Mouse (Mus musculus) erythroblast, adult 5-6 weeks (primary cell): Measurements from ENCODE around the gene AW551984. TPM values are rescaled to one million over a fixed set of nuclear protein-coding genes. Genes with fewer than 3 reads are reported as not detected.

ENCODE experiments used
- ATAC-seq: replicated peaks from 2 replicates; pipeline ENCODE4 v1.8.0; 2016; ENCODE audit warnings: moderate number of reproducible peaks, mild to moderate bottlenecking, moderate TSS enrichment, inconsistent platforms; ENCODE audit not compliant: poor library complexity, low FRiP score, severe bottlenecking
- total RNA-seq, 2 experiments: library from RNA; stranded (forward) in 1 of 2; stranded (reverse) in 1 of 2; fragments of 150-400 nt in 1 of 2; fragments of 200-764, 138-1000 nt in 1 of 2; gene quantifications; 2 replicates each; pipeline versions ENCODE4 v1.2.3 to v1.2.4; 2015 to 2017; ENCODE audit warnings: low replicate concordance in 2 of 2

Gene AW551984
- not detected in 2 replicates for total RNA-seq (2015; ENCODE audit: low replicate concordance)
- total RNA-seq (2017; ENCODE audit: low replicate concordance): not detected in 2 replicates

DNA sequence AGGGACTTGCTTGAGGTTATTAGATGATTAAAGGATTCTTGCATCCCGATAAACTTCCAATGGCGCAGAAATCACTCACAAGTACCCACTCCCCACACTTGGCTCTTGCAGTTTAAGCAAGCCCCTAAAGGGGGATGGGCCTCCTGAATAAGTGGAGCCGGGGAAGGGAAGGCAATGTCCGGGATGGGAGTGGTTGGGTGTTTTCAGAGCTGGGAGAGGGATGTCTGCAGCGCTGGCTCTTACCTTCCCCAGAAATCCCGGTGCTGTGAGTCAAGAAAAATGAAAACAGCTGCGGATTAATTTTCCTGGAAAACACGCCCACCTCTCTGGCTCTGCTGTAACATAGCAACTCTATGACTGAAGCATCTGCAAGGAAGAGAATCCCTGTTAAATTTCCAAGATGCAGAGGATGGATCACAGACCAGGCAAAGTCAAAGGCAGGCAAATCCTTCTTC lies at the start of gene AW551984:
TSS of gene AW551984 (minus strand) at position 405 of the 455 bp plus-strand sequence.
- ATAC-seq: no peak

GRCm38 (mm10) chr9:39647382-39647781 lies 43.2 kb upstream of the AW551984 start:
- ATAC-seq: no peak

GRCm38 (mm10) chr9:39644785-39645184 lies 40.6 kb upstream of the AW551984 start, which contains the start of gene Olfr961:
Gene Olfr961, plus strand, starts transcription at chr9:39645085.
- ATAC-seq: no peak

DNA sequence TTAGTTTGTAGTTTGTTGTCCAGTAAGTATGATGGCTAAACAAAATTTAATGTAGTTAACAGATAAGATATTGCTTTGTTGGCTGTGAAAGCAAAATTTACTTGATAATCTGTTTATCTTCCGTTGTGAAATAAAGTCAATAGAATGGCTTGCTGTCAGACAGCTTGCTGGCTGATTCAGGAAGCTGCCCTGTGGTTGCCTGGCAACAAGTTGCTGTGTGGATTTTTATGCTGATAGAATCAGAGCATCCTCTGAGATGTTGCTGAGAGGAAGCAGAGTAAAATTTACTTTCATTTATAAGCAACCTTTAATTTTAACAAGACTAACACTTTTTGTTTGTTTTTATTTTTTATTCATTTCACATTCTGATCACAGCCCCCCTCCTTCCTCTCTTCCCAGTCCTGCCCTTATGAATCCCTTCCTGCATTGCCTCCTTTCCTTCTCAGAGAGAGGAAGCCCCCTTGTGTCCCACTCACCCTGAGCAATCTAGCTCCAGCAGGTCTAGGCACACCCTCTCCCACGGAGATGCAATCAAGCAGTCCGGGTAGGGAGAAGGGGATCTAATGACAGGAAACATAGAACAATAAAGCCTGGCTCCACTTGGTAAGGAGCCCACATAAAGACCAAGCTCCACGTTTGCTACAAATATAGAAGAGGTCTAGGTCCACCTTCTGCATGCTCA lies 29.9 kb upstream of the AW551984 start:
- no peak for ATAC-seq

DNA sequence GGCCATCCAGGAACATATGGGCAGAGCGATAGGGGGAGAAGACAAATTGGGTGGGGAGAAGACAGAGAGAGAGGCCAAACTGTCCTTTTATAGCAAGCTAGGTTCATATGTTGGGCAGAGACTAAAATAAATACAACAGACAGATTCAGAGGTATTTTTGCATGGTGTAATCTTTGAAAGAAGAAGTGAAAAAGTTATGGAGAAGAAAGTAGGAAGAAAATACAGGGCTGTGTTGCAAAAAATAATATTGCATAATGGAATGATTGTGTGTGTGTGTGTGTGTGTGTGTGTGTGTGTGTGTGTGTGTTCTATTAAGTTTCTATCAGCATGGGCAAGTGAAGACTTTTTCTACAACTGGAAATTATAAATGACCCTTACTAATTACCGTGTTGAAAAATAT lies 24.9 kb upstream of the AW551984 start:
- ATAC-seq: no peak

GRCm38 (mm10) chr9:39624711-39625110 lies 20.5 kb upstream of the AW551984 start:
- no peak for ATAC-seq

GRCm38 (mm10) chr9:39623783-39624182 lies 19.6 kb upstream of the AW551984 start:
- ATAC-seq: no peak

DNA sequence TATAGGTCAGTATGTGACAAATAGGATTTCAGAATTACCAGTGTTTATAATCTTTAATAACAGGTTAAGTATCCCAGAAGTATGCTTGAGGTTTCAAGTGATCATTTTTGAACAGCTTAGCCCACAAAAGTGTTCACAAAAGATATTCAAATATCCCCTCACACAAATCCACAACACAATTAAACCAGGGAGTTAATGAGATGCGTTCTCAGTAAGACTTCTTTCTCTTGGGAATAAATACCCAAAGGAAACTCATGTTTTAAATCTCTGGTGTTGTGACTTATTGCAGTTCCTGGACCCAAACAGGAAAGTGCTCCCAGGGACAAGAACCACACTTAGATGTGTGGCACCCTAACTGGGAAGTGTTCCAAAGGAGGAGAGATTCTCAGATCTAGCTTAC lies 16.9 kb upstream of the AW551984 start, which contains the start of gene Olfr960:
TSS of gene Olfr960 (plus strand) at position 301 of the 400 bp plus-strand sequence.
- no peak for ATAC-seq

DNA sequence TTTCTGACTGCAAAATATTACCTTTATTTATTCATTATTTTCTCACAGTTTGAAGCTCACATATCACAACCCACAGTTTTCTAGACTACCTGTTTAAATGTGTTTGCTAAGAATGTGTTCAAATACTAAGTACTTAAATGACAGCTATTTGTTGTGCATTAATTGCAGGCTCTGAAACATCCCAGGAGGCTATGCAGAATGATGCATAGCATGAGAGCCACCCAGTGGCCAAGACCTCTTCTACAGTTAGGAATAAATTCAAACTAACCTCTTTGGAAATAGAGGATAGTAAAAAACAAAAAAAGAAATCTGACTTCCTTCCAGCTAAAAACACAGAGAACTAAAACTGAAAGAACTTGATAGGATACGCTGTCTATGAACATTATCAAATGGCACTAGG lies 7.8 kb upstream of the AW551984 start:
- ATAC-seq: no peak

DNA sequence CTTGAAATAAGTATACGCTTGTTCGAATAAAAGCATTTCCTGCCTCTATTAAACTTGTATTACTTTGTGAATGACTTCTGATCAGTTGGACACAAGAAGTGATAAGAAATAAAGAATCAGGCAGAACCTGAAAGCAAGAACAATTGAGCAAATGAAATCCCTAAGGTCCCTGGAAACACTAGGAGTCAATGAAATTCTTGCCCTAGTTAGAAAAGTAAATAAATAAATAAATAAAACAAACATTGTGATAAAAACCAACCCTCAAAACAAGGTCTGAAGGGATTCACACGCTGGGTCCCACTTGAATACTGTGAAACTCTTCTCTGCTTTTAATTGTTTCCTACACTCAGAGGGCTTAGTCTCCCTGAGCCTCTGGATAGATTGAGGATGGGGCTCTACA lies 6.2 kb upstream of the AW551984 start, which contains the start of gene Olfr148:
TSS of gene Olfr148 (plus strand) at position 301 of the 400 bp plus-strand sequence.
- ATAC-seq: no peak

DNA sequence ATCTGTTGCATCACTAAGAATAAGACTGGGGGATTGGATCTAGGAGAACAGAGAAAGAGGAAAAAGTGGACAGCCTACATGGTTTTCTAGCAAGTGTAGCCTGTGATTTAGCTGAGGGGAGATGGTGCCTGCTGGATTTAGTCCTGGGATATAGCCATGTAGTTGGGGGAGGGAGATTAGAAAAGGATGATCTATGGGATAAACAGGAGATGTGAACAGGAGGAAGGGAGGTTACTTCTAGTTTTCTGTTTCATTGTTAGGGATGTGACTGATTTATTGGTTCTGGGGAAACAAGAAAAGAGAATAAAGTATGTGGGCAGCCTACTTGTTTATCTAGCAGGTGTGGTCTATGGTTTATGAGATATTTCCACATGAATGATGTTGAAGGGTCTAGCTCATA lies 4.3 kb upstream of the AW551984 start:
- no peak for ATAC-seq

GRCm38 (mm10) chr9:39603333-39603845 lies 814 bp downstream of the AW551984 start:
- no peak for ATAC-seq

- ATAC-seq: no peak
These were observed 1.5 kb downstream of the AW551984 start for GRCm38 (mm10) chr9:39602536-39603332.

DNA sequence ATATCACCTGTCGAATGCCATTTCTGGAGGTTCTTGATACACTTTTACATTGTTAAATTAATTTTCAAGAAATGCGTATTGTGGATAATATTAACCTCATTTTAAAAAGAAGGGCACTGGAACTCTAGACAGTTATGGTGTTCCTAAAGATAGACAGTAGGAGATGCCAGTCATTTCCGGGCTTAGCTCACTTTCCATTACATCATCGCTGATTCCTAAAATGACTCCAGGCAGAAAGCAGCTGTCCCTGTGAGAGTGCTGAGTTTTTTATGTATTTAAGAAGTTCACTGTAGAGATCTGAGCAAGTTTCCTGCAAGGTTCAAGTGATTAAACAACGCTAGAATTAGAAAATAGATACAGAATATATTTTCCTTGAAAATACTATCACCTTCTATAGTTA lies 27.2 kb downstream of the AW551984 start:
- no peak for ATAC-seq

GRCm38 (mm10) chr9:39575469-39575868 lies 28.7 kb downstream of the AW551984 start, which contains the start of gene Olfr959:
Gene Olfr959, minus strand, starts transcription at chr9:39575569.
- no peak for ATAC-seq

- ATAC-seq: no peak
These were observed 45.9 kb downstream of the AW551984 start for GRCm38 (mm10) chr9:39558349-39558647.

DNA sequence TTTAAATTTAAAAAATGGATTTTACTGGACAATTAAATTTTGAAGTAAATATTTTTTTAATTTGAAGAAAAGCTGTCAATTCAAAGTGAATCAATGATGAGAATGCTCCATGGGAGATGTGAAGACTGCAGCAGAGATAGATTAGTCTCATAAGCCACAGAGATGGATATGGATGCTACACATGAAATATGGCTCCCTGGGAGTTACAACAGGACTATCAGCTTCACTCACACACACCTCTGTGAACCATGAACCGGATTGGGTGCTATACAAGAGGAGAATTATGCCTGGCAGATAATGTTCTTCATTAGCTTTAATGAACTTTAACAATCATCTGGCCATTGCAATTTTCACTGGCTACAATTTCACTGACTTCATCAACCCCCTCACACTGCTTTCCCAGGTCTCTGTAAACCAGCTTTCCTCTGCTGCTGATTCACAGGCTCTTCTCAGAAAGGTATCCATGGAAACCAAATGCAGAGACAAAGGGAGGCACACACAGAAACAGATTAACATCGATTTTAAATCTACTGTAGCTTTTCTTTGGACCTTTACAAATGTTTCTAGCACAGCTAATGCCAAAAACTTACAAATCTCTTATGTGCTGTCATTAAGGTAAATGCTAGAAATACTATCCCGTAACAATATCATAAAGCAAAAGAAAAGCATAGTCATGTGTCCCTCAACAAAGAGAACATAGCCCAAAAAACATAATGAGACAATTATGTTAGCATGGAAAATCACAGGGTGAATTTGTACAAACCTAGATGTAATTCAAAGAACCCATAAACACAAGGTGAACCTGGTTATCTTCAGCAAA lies 46.5 kb downstream of the AW551984 start:
- no peak for ATAC-seq

DNA sequence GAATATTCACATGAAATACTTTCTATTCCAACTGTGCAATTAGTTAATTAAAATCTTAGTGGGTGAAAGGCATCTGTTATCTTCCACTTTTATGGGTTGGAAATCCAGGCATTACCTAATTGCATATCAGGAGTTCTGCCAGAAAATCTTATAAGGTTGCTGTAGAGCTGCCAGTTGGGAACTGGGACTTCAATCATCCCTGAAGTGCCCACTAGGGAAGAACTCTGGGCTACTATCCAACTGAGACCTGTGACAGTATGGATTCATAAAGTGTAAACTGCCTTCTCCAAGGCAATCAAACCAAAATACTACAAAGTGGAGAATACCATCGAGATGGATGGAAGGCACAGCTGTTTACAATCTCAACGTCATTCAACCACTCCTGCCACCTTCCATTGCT lies 50.3 kb downstream of the AW551984 start, which contains the start of gene Olfr958:
TSS of gene Olfr958 (minus strand) at position 109 of the 400 bp plus-strand sequence.
- ATAC-seq: no peak

GRCm38 (mm10) chr9:39550806-39551205 lies 53.4 kb downstream of the AW551984 start:
- ATAC-seq: no peak
